Mouse (Mus musculus) embryonic facial prominence, embryonic 11.5 days (tissue): ENCODE results near the gene Pum3. TPM values are rescaled to one million over a fixed set of nuclear protein-coding genes. Genes with fewer than 3 reads are reported as not detected.

Experiments
- ATAC-seq: fragments of 200-750 bp; cut with Nextera tagmentation; replicated peaks from 2 replicates; pipeline ENCODE4 v1.8.0; 2017; ENCODE audit warnings: low read depth; ENCODE audit not compliant: insufficient number of reproducible peaks, low FRiP score, low TSS enrichment
- DNase-seq: peaks from one replicate; pipeline ENCODE4 v3.0.0-alpha.2; 2015; ENCODE audit warnings: low spot score
- H3K27ac ChIP-seq: fragments of 300-500 bp; sonication (generic); replicated peaks from 2 replicates; pipeline ENCODE4 v1.5.1; 2014; ENCODE audit warnings: mild to moderate bottlenecking, low read depth, low read length, control low read depth
- H3K27me3 ChIP-seq: fragments of 300-500 bp; sonication (generic); 2 replicates; pipeline ENCODE4 v1.6.1; 2014; ENCODE audit warnings: mild to moderate bottlenecking, low read length, moderate library complexity, mixed read lengths; ENCODE audit not compliant: control insufficient read depth, insufficient read depth
- H3K36me3 ChIP-seq: fragments of 300-500 bp; sonication (generic); replicated peaks from 2 replicates; pipeline ENCODE4 v1.6.1; 2014; ENCODE audit warnings: low read depth, mild to moderate bottlenecking, low read length, moderate library complexity, mixed read lengths; ENCODE audit not compliant: control insufficient read depth, insufficient read depth
- H3K4me1 ChIP-seq: fragments of 300-500 bp; sonication (generic); 2 replicates; pipeline ENCODE4 v1.6.1; 2014; ENCODE audit warnings: low read length, mixed read lengths; ENCODE audit not compliant: control insufficient read depth, insufficient read depth
- H3K4me2 ChIP-seq: fragments of 300-500 bp; sonication (generic); 2 replicates; pipeline ENCODE4 v1.6.1; 2014; ENCODE audit warnings: low read depth, mild to moderate bottlenecking, control low read depth, low read length, moderate library complexity
- H3K4me3 ChIP-seq: fragments of 300-500 bp; sonication (generic); 2 replicates; pipeline ENCODE4 v1.5.1; 2014; ENCODE audit warnings: low read depth, low read length, control low read depth
- H3K9ac ChIP-seq: fragments of 300-500 bp; sonication (generic); replicated peaks from 2 replicates; pipeline ENCODE4 v1.6.1; 2014; ENCODE audit warnings: mild to moderate bottlenecking, control low read depth, low read length
- H3K9me3 ChIP-seq: fragments of 300-500 bp; sonication (generic); replicated peaks from 2 replicates; pipeline ENCODE4 v1.6.1; 2016; ENCODE audit warnings: mild to moderate bottlenecking, low read length, inconsistent platforms, mixed read lengths; ENCODE audit not compliant: control insufficient read depth
- WGBS: fragments of 180-500 bp; shearing (Covaris S2); extraction: QIAGEN DNeasy Blood & Tissue Kit; methylation state at CpG from one replicate; pipeline ENCODE4 v1.1.7; 2014; 5-methylcytosine and 5-hydroxymethylcytosine counted together
- polyA plus RNA-seq: library from polyadenylated mRNA; unstranded; fragments of >200 nt; fragmentation: Nextera tagmentation; extraction: Ambion mirVana; gene quantifications from 2 replicates; pipeline ENCODE4 v1.2.1, GENCODE M21; 2014

Pum3 gene
- polyA plus RNA-seq, 1 experiment from 2014 or later = 110 TPM

DNA sequence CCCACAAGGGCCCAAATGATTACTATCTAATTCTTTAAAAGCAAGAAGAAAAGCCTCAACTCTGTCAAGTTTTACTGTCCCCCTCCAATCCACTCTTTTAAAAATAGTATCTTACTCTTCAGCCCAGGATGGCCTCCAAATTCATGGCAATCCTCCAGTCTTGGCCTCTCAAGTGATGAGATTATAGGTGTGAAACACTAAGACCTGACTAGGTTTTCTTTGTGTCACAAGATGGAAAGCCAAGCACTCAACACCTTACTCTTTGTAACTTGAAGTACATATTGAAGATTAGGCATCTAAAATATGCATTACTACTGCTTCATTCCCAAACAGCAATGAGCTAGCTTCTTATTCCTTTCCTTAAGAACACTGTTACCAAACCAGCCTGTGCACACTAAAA is 19.8 kb downstream of the Pum3 start:
- Histone ChIP-seq H3K36me3 (no peaks in the 10 kb centered on the region; the same call in 1 of the 2 replicates), H3K9ac (no peak overlapping the region), H3K4me2 (no peak overlapping the region), H3K4me3 (no peak overlapping the region), H3K9me3 (no peaks in the 10 kb centered on the region), H3K4me1 (no peaks in the 10 kb centered on the region), H3K27ac (no peak overlapping the region), H3K27me3 (no peaks in the 10 kb centered on the region)
- DNase-seq = no peak
- ATAC-seq = no peak

GRCm38 (mm10) chr19:27409196-27409595 is 20.4 kb downstream of the Pum3 start:
- ATAC-seq (no peak), DNase-seq (no peak)
- Histone ChIP-seq H3K27me3 (no peaks in the 10 kb centered on the region), H3K4me2 (no peak overlapping the region), H3K9me3 (no peaks in the 10 kb centered on the region), H3K4me1 (no peaks in the 10 kb centered on the region), H3K4me3 (no peak overlapping the region), H3K27ac (no peak overlapping the region), H3K9ac (no peak overlapping the region), H3K36me3 (no peaks in the 10 kb centered on the region; the same call in 1 of the 2 replicates)
- 98% methylated on average over 4 of the region's 4 CpGs for WGBS

GRCm38 (mm10) chr19:27397797-27398196 is 31.8 kb downstream of the Pum3 start:
- H3K4me1 ChIP-seq = no peaks in the 10 kb centered on the region
- H3K36me3 ChIP-seq = peaks cover 6% of the 10 kb centered on the region
- H3K4me3 ChIP-seq = no peak overlapping the region
- WGBS = 91% methylated on average over 9 of the region's 9 CpGs
- no peaks in the 10 kb centered on the region for H3K9me3 ChIP-seq
- DNase-seq = no peak
- H3K27ac ChIP-seq = no peak overlapping the region
- no peaks in the 10 kb centered on the region for H3K27me3 ChIP-seq
- H3K9ac ChIP-seq = no peak overlapping the region
- no peak overlapping the region for H3K4me2 ChIP-seq
- no peak for ATAC-seq

- H3K27ac ChIP-seq = no peak overlapping the region
- H3K4me2 ChIP-seq = no peak overlapping the region
- no peak for DNase-seq
- H3K36me3 ChIP-seq = peaks cover 6% of the 10 kb centered on the region
- 93% methylated on average over 5 of the region's 5 CpGs for WGBS
- ATAC-seq = no peak
- no peaks in the 10 kb centered on the region for H3K9me3 ChIP-seq
- no peaks in the 10 kb centered on the region for H3K27me3 ChIP-seq
- no peak overlapping the region for H3K9ac ChIP-seq
- H3K4me3 ChIP-seq = no peak overlapping the region
- H3K4me1 ChIP-seq = no peaks in the 10 kb centered on the region
Measured at GRCm38 (mm10) chr19:27397223-27397622, 32.4 kb downstream of the Pum3 start.

GRCm38 (mm10) chr19:27396719-27397118 is 32.9 kb downstream of the Pum3 start:
- 83% methylated on average over 2 of the region's 2 CpGs for WGBS
- H3K4me3 ChIP-seq = no peak overlapping the region
- H3K27me3 ChIP-seq = no peaks in the 10 kb centered on the region
- ATAC-seq = no peak
- no peak overlapping the region for H3K27ac ChIP-seq
- no peaks in the 10 kb centered on the region for H3K4me1 ChIP-seq
- DNase-seq = no peak
- no peaks in the 10 kb centered on the region for H3K9me3 ChIP-seq
- H3K4me2 ChIP-seq = no peak overlapping the region
- H3K9ac ChIP-seq = no peak overlapping the region
- H3K36me3 ChIP-seq = peaks cover 6% of the 10 kb centered on the region

GRCm38 (mm10) chr19:27395936-27396335 is 33.7 kb downstream of the Pum3 start:
- no peak for ATAC-seq
- WGBS = 93% methylated on average over 5 of the region's 5 CpGs
- Histone ChIP-seq H3K27me3 (no peaks in the 10 kb centered on the region), H3K4me2 (no peak overlapping the region), H3K36me3 (peaks cover 6% of the 10 kb centered on the region), H3K27ac (no peak overlapping the region), H3K9me3 (no peaks in the 10 kb centered on the region), H3K4me1 (no peaks in the 10 kb centered on the region), H3K9ac (no peak overlapping the region), H3K4me3 (no peak overlapping the region)
- DNase-seq = no peak

GRCm38 (mm10) chr19:27395481-27395880 is 34.1 kb downstream of the Pum3 start:
- H3K4me2 ChIP-seq = no peak overlapping the region
- no peak overlapping the region for H3K4me3 ChIP-seq
- no peak overlapping the region for H3K27ac ChIP-seq
- DNase-seq (peak; percentile 10), ATAC-seq (no peak)
- H3K4me1 ChIP-seq = no peaks in the 10 kb centered on the region
- 90% methylated on average over 8 of the region's 8 CpGs for WGBS
- H3K36me3 ChIP-seq = peaks cover 11% of the 10 kb centered on the region
- no peaks in the 10 kb centered on the region for H3K27me3 ChIP-seq
- H3K9ac ChIP-seq = no peak overlapping the region
- no peaks in the 10 kb centered on the region for H3K9me3 ChIP-seq

DNA sequence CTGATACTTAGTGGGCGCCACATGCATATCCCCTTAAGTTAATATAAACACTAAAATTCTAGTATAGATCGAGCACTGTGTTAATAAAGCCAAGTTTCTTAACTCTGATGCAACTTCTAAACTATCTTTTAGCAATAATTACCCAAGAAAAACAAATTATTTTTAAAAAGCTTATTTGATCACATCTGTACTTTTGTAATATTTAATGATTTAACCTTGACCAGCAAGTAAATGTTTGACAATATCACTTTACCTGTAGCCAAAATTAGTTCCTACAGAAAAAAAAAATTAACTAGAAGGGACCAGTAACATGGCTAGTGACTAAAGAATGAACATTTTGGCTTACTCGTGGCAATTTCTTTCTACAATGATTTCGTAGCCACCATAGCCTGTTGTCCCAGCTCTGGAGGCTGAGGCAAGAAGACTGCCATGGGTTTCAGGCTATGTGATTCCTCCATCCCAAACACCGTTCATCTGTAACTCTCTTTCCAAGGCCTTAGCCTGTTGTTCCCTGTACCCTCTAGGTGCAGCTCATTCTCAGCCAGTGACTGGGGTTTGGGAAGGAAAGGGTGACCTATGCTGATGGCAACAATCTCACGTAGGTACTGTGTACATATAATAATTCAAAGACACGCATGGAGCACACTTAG is 35.2 kb downstream of the Pum3 start:
- Histone ChIP-seq H3K36me3 (peaks cover 11% of the 10 kb centered on the region), H3K4me2 (no peak overlapping the region), H3K9me3 (no peaks in the 10 kb centered on the region), H3K27ac (no peak overlapping the region), H3K4me3 (no peak overlapping the region), H3K9ac (no peak overlapping the region), H3K27me3 (no peaks in the 10 kb centered on the region), H3K4me1 (no peaks in the 10 kb centered on the region)
- WGBS = 94% methylated on average over 7 of the region's 7 CpGs
- DNase-seq = no peak
- ATAC-seq = no peak
